Mouse (Mus musculus): ENCODE results near the gene Apex1. TPM values are rescaled to one million over a fixed set of nuclear protein-coding genes. Genes with fewer than 3 reads are reported as not detected.
A peak's percentile ranks its signal among the peaks of the same experiment; 100 is the strongest.
"Not testable (repeated sequence)": the region's sequence is repeated elsewhere in the genome, so short reads cannot be mapped to it uniquely, and the experiment has no call there.

Apex1 gene
- polyA plus RNA-seq, 1 experiment, result 59.1 TPM

DNA sequence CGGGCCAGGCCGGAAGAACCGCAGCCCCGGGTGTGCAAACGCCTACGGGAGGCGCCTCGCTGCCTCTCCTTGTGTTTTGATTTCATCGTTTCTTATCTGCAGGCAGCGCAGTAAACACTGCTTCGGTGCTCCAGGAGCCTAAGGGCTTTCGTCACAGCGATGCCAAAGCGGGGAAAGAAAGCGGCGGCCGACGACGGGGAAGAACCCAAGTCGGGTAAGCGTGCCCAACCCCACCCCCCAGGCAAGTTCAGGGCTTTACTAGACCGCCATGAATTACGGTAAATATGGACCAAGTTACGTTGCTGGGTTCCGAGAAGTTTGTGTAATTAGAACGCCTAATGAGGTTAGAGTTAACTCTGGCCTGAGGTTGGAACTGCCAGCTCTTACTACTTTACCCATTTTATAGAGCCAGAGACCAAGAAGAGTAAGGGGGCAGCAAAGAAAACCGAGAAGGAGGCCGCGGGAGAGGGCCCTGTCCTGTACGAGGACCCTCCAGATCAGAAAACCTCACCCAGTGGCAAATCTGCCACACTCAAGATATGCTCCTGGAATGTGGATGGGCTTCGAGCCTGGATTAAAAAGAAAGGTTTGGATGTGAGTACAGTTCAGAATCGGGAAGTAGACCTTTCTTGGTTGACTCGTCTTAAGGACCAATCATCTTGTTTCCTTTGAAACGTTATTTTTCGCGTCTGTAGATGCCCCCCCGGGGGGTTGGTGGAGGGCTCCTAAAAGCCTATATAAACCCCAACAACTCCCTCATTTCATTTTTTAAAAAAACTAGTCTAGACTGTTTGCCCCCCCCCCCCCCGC lies 548 bp downstream of the Apex1 start:
- no peak for DNase-seq (ENCODE audit: low spot score)

DNA sequence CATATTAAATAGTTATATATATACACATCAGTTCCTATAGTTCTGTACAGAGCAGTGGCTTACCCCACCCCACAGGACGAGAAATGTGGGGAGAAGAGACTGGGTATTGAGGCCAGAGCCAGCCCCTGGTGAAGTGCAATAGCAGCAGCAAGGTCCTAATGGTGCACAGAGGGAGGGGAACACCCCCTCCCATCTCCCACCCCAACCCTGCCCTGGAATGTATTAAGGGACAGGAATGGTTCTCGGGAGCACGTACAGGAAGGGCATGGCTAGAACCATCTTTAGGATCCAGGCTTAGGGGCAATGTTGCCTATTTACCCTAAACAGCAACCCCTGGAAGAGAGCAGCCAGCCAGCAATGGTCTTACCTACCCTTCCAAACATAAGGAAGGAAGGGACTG lies 2.6 kb downstream of the Apex1 start:
- DNase-seq (ENCODE audit: low spot score), result no peak

DNA sequence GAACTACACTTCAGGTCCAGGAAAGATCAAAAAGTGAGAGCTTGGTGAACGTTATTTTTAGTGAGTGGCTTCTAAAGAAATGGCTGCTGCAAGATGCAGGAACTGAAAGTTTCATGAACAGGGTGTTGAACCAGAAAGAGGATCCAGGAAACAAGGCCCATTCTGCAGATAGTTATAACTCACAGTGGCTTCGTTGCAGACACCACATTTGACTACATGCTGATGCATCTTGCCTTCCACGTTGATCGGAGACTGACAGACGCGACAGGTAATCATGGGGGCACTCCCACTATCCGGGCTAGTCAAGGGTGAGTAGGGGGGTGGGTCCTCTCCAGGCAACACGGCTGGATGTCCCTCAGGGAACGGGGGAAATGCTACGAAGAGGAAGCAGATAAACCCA lies 5.2 kb downstream of the Apex1 start:
- DNase-seq (ENCODE audit: low spot score), result no peak

DNA sequence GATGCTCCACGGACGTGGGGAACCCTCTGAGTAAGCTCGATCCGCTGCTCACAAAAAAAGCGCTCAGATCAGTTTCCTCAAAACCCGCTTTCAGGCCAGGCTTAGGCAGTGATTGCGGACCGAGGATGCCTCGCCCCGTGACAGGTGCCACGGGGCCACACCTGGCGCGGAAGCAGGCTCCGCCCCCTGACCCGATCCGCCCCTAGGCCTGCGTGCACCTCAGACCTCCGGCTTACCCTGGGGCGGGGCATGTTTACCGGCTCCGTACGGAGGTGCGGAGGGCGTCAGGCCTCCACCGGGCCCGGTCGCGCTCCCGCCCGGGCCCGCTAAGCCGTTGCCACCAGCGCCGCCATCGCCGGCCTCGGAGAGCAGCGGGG lies 5.6 kb downstream of the Apex1 start:
- DNase-seq (ENCODE audit: low spot score), result no peak

DNA sequence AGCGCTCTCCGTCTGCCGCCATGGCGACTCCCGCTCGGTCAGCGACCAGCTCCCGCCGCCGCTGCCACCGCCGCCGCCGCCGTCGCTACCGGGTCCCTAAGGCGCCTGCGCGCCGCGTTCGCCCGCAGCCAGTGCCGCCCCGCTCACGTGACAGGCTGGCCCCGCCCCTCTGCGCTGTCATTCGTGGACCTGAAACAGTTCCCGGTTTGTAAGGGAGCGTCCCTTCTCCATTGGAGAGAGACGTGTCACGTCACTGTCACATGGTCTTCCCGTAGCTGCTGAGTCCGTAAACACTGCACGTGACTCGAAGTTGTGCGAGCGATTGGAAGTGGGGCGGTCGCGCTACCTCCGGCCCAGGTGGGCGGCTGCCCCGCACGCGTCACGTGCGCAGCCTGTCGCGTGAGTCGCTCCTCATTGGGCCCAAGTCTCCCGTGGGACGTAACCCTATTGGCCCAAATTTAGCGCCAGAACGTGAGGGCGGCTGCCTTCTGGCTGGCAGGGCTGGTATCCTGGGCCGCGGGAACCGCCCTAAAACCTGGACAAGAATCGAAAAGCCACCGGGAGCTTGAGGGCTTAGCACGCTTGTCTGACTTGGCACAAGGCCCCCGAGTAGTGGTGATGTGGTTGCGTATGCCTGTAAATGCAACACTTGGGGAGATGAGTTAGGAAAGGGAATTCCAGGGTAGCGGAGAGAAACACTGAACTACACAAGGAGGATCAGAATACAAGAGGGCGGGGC lies 6.2 kb downstream of the Apex1 start, which contains the start of the genes Pip4p1 and Pnp:
Gene Pip4p1 (minus strand): TSS at position 103 of the 739 bp plus-strand sequence.
Gene Pnp (plus strand): TSS at position 329 of the 739 bp plus-strand sequence.
- peak; percentile 97 for DNase-seq (ENCODE audit: low spot score)

DNA sequence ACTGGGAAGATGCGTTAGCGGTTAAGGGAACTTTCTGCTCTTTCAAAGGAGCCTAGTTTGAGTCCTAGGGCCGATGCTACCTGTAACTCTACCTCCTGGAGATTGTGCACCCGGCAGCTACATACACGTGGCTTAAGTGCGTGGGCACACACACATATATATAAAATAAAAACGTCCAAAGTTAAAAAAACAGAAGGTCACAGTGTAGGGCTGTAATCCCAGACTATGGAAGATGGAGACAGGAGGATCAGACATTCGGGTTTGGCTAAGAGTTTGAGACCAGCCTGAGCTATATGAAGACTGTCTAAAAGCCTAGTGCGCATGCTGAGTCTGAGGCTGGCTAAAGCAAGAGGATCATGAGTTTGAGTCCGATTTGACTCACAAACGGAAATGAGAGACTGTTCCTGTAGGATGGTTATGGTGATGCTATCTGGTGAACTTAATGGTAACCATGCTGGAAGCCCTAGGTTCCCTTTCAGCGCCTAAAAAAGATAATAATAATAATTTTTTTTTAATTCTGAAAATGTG lies 6.8 kb downstream of the Apex1 start:
- DNase-seq (ENCODE audit: low spot score), result no peak

DNA sequence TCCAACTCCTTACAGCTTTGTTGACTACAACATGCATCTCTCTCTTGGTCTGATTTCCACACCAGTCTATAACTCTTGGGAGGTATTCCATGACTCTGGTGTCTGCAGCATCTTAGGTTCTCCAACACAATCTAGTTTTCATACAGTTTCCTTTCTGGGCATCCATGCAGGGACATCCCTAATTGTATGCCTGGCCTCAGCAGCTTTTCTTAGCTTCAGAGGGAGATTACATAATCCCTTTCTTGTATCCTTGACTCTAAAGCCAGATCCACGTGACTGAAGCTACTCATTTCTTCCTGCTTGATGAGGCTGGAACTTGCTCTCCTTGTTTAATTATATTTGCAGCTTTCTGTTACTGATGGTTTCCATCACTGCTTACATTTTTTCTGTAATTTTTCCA lies 11.9 kb downstream of the Apex1 start:
- DNase-seq (ENCODE audit: low spot score), result no peak

DNA sequence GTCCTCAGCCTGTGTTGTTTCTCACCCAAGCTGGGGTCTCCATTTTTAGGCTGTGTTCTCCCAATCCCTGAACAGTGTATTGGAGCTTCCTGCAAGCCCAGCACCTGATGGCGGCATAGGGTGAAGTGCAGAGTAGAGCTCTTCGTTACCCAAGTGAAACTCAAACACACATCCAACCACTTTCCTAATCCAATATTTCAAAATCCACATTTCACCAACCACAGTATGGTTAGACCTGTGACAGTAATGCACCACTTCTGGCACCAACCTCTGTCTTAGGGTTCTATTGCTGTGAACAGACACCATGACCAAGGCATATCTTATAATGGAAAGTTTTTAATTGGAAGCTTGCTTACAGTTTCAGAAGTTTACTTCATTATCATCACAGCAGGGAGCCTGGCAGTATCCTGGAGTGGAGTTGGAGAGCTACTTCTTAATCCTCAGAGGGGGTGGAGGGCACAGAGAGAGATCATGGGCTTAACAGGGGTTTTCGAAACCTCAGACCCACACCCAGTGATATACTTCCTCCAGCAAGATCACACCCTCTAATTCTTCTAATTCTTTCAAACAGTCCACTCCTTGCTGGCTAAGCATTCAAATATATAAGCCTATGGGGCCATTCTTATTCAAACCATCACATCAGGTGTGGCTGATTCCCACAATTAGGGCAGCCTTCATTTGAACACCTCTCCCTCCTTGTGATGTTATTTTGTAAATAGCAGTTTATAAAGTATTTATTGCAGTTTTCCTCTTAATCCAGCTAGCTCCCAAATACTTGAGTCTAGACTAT lies 13.5 kb downstream of the Apex1 start:
- DNase-seq (ENCODE audit: low spot score), result no peak

DNA sequence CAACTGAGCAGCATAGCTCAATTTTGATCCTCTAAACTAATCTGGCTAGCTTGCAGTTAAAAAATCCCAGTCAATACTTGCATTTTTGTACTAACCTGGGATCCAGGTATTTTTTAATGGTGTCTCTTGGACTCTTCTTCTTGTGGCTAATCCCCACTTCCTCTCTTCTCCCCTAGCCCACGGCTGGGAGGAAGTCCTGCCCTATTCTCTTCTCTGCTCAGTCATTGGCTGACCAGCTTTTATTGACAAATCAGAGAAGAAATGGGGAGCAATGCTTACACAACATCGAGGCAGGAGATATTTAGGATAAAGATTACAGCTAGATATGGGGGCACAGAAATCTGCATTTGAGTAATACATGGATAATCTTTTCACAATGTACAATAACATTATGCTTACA lies 14.2 kb downstream of the Apex1 start:
- no peak for DNase-seq (ENCODE audit: low spot score)

DNA sequence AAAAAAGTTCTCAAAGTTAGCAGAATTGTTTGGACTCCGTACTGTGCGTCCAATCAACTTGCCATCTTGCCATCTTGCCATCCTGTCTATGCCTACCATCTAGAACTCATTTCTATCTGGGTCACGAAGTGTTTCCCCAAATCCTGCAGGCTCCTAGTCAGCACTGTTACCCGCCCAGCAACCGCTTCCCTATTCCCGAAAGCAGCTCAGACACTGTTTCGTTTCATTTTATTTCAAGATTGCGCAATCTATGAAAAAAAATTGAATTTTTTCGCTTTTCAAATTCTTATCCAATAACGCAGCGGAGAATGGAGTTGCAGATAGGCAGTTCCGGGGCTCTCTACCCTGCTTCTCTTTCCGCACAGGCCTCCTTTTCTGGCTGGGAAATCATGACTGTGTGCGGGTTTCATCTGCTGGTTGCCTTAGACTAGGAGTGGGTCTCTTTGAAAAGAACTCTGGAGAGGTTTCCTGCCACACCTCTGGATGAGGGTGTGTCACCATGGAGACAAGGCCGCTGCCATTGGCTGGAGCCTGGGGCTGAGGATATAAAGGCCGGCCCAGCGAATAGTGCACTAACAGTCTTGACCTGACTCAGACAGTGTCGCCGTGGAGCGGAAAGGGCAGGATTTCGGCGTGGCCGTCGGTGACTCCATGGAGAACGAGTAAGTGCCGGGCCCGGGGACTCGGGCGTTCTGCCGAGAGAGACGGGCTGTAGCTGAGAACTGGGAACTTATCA lies 19.3 kb downstream of the Apex1 start, which contains the start of gene Gm49342:
Gene Gm49342 (plus strand): TSS at position 586 of the 736 bp plus-strand sequence.
- peak; percentile 97 for DNase-seq (ENCODE audit: low spot score)

DNA sequence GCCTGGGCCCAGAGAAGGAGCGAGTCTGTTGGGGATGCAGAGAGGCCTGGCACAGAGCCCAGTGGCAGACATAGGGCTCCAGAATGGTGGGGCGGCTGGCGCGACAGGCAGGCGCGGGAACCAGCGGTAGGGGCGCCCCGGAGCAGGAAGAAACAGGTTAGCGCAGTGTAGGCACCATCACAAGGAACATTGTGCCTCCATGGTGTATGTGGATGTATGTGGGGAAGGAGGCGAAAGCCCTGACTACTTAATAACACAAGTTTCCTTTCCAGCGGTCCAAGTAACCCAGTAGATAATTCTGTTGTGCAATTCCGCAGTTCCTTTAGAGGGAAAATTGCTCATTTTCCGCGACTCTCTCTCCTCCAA lies 19.9 kb downstream of the Apex1 start:
- not testable (repeated sequence) for DNase-seq (ENCODE audit: low spot score)

DNA sequence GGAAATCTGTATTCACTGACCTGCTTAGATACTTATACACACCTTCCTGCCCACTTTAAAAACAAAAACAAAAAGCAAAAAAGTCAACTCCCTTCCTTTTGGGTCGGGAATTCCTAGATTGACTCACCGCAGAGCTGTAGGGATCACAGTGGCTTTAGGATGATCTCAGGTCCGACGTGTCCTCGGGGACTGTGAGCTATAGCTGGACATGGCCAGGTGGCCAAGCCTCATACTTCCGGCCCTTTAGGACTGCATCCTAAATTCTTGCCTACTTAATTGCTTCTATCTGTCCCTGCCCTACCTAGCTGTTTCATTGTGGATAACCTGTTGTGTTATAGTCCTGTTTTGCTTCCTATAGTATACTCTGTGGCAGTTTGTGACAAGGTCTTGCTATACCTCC lies 20.3 kb downstream of the Apex1 start:
- DNase-seq (ENCODE audit: low spot score), result not testable (repeated sequence)

DNA sequence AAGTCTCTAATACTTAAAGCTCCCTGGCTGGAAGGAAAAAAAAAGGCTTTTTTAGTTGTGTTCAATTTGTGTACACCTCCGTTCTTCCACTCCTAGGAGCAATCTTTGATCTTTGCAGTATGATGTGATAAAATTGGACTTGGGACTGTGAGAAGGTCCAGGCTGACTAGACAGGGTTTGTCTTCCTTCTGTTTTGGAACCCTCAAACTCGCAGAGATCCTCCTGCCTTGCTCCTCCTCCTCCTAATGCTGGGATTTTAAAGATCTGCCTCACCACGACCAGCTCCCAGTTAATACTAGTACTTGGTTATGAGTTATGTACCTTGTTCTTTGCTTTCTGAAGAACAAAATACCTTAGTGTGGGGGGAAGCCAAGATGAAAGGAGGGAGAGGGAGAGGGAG lies 20.8 kb downstream of the Apex1 start:
- not testable (repeated sequence) for DNase-seq (ENCODE audit: low spot score)

DNA sequence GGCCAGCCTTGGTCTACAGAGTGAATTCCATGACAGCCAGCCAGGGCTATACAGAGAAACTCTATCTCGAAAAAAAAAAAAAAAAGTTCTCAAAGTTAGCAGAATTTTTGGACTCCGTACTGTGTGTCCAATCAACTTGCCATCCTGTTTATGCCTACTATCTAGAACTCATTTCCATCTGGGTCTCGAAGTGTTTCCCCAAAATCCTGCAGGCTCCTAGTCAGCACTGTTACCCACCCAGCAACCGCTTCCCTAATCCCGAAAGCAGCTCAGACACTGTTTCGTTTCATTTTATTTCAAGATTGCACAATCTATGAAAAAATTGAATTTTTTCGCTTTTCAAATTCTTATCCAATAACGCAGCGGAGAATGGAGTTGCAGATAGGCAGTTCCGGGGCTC lies 30.7 kb downstream of the Apex1 start:
- no peak for DNase-seq (ENCODE audit: low spot score)

DNA sequence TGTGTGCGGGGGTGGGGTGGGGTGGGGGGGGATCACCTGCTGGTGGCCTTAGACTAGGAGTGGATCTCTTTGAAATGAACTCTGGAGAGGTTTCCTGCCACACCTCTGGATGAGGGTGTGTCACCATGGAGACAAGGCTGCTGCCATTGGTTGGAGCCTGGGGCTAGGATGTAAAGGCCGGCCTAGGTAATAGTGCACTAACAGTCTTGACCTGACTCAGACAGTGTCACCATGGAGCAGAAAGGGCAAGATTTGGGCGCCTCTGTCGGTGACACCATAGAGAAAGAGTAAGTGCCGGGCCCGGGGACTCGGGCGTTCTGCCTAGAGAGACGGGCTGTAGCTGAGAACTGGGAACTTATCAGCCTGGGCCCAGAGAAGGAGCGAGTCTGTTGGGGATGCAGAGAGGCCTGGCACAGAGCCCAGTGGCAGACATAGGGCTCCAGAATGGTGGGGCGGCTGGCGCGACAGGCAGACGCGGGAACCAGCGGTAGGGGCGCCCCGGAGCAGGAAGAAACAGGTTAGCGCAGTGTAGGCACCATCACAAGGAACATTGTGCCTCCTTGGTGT lies 31.3 kb downstream of the Apex1 start, which contains the start of gene Pnp2:
Gene Pnp2 (plus strand): TSS at position 51 of the 567 bp plus-strand sequence.
- DNase-seq (ENCODE audit: low spot score), result peak; percentile 29

DNA sequence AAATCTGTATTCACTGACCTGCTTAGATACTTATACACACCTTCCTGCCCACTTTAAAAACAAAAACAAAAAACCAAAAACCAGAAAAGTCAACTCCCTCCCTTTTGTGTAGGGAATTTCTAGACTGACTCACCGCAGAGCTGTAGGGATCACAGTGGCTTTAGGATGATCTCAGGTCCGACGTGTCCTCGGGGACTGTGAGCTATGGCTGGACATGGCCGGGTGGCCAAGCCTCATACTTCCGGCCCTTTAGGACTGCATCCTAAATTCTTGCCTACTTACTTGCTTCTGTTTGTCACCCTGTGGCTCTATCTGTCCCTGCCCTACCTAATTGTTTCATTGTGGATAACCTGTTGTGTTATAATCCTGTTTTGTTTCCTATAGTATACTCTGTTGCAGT lies 32.0 kb downstream of the Apex1 start:
- not testable (repeated sequence) for DNase-seq (ENCODE audit: low spot score)

DNA sequence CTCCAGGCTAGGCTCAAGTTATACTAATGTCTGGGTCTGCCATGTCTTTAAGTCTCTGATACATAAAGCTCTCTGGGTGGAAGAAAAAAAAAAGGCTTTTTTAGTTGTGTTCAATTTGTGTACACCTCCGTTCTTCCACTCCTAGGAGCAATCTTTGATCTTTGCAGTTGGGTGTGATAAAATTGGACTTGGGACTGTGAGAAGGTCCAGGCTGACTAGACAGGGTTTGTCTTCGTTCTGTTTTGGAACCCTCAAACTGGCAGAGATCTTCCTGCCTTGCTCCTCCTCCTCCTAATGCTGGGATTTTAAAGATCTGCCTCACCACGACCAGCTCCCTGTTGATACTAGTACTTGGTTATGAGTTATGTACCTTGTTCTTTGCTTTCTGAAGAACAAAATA lies 32.4 kb downstream of the Apex1 start:
- DNase-seq (ENCODE audit: low spot score), result not testable (repeated sequence)

DNA sequence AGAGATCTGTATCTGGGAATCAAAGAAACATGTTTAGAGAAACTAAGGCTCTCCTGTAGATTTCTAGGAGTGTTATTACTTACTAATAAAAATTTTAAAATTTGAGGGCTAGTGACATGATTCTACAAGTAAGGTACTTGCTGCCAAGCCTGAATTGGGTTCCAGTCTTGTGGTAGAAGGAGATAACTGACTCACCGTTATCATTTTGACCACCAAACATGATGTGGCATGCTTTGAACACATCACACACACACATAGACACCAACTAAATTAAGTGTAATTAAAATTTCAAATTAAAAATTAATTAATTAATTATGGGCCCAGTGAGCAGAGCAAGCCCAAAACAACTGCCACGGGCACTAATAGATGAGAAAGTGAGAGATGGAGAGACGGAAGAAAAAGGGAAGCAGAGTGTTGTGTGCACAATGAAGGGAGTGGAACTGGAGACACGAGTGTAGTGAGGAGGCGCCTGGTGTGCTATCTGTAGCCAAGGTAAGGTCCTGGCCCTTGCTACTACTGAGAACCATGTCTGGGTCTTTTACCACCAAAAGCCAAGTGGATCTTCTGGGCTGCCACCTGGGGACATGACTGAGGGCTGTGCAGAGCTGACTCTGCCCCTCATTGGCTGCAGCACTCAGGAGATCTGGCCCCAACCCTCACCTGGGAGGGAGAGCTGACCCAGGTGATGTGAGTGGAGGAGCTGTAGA lies 33.7 kb downstream of the Apex1 start:
- DNase-seq (ENCODE audit: low spot score), result not testable (repeated sequence)

DNA sequence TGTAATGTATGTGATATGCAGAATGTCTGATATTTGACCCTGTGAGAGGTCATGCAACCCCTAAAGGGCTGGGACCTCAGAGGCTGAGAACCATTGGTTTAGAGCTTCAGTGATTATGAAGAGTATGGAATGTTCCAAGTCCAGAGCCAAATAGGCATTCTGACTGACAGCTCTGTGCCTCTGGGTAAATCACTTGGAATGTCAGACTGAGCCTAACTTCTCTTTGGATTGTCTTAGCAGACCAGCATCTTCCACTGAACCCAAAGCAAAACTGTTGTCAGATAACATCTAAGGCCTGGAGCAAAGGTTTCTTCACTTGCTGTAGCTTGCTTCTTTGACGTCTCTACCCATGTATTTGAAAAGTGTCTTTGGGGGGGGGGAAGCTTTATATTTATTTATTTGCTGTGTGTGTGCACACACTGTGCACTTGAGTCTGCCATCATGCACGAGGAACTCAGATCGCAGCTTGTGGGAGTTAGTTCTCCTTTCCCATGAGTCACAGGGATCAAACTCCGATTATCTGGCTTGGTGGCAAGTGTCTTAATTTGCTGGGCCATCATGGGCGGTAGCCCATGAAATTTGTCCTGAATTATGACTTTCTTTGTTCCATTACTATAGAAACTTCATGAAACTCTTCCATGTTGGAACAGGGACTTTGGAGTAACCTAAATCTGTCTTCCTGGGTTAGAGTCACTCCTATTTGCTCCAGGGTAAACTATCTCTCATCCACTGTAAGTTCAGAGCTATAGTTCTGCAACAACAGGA lies 43.6 kb downstream of the Apex1 start:
- no peak for DNase-seq (ENCODE audit: low spot score)

Data from urinary bladder, adult 2 months (tissue).